18 mouse cellular contexts compared by ENCODE assay signal in the genomic region with DNA sequence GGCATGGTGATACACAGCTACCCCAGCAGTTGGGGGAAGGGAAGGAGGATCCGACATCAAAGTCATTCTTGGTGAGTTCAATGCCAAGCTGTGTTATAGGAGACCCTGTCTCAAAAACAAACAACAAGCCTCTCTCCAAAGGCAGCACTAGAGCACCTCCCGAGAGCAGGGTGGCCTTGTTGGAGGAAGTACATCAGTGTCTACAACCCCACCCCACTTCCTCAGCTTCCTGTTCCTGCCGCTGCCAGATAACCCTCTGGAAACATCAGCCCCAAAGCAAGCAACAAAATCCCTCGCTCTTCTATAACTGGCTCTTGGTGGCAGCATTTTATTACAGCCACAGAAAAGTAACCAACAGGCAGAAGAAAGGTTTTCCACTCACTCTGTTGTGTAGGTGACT. TPM values are rescaled to one million over a fixed set of nuclear protein-coding genes. Genes with fewer than 3 reads are reported as not detected.
DNase-seq lines count a peak whose midpoint lies in the region; ATAC-seq and TF ChIP-seq lines count a peak whose summit lies in the region.
"Had no signal": no experiment of that assay in that cellular context is flagged by ENCODE, and none has a peak within 500 bp of the region (broad histone marks: within the 10 kb centered on the region; RNA-seq: fewer than 3 reads in every experiment).

No protein-coding gene starts in this region.

- intact Hi-C loops in left cerebral cortex, postnatal 25 days (cut with DNase I) = no loop called here

- 37% methylated on average over 4 of the region's 4 CpGs for WGBS in lung, embryonic 14.5 days
- 76% methylated on average over 4 of the region's 4 CpGs for WGBS in limb, embryonic 10.5 days

- no peak overlapping the region for H3K4me2 ChIP-seq in lung, embryonic 14.5 days
- H3K4me2 ChIP-seq: forebrain, embryonic 12.5 days; hindbrain, embryonic 12.5 days; limb, embryonic 13.5 days had no signal

- ATAC-seq in CD4-positive, CD25-positive, alpha-beta regulatory T cell, adult 4 months = no peak
- no peak for ATAC-seq in lung, embryonic 14.5 days (ENCODE audit: insufficient read depth)
- ATAC-seq in common myeloid progenitor, adult 5-6 weeks (replicated peaks; ENCODE audit: low read depth, poor library complexity, severe bottlenecking) = peak; percentile 83

- no peak overlapping the region for H3K4me3 ChIP-seq in lung, embryonic 14.5 days (ENCODE audit: low read depth, low read length)
- H3K4me3 ChIP-seq in limb, embryonic 10.5 days = no peak overlapping the region
- H3K4me3 ChIP-seq: forebrain, embryonic 12.5 days; hindbrain, embryonic 12.5 days; limb, embryonic 13.5 days had no signal

- H3K9ac ChIP-seq in lung, embryonic 14.5 days = no peak overlapping the region
- H3K9ac ChIP-seq: forebrain, embryonic 12.5 days; hindbrain, embryonic 12.5 days; limb, embryonic 13.5 days had no signal

- DNase-seq in CD4-positive, CD25-positive, alpha-beta regulatory T cell, adult 2 months (ENCODE audit: low read depth, low spot score) = peak; percentile 6
- peak; percentile 22 for DNase-seq in lung, embryonic 14.5 days
- no peak for DNase-seq in lung, postnatal 25 days (ENCODE audit: low spot score)
- DNase-seq in lung, postnatal 36 days = peak; percentile 20
- no peak for DNase-seq in limb, embryonic 10.5 days (ENCODE audit: low spot score)
- no peak for DNase-seq in left cerebral cortex, postnatal 25 days (ENCODE audit: low spot score in 2 of 2)
- DNase-seq: adrenal gland, adult 2 months; cerebellum, postnatal 14 days; gastrocnemius, postnatal 36 days; kidney, adult 11 months; kidney, postnatal 10 days; midbrain, embryonic 14.5 days; thymus, adult 2 months had no signal

- H3K27ac ChIP-seq in lung, embryonic 14.5 days (ENCODE audit: low read depth) = no peak overlapping the region
- H3K27ac ChIP-seq in limb, embryonic 10.5 days = no peak overlapping the region
- H3K27ac ChIP-seq: forebrain, embryonic 12.5 days; hindbrain, embryonic 12.5 days; limb, embryonic 13.5 days had no signal

- H3K27me3 ChIP-seq in lung, embryonic 14.5 days (ENCODE audit: insufficient read depth, low read length) = no peaks in the 10 kb centered on the region
- no peaks in the 10 kb centered on the region for H3K27me3 ChIP-seq in limb, embryonic 10.5 days (ENCODE audit: low read depth, poor library complexity, severe bottlenecking)
- H3K27me3 ChIP-seq: forebrain, embryonic 12.5 days; hindbrain, embryonic 12.5 days; limb, embryonic 13.5 days had no signal

- H3K9me3 ChIP-seq in lung, embryonic 14.5 days (ENCODE audit: low read depth, low read length) = no peaks in the 10 kb centered on the region
- H3K9me3 ChIP-seq in limb, embryonic 10.5 days (replicated peaks) = no peaks in the 10 kb centered on the region
- H3K9me3 ChIP-seq: forebrain, embryonic 12.5 days; hindbrain, embryonic 12.5 days; limb, embryonic 13.5 days had no signal

- no peak for TF ChIP-seq CTCF in lung, embryonic 14.5 days (IDR thresholded peaks at IDR 0.05; ENCODE audit: low read depth)

- no peaks in the 10 kb centered on the region for H3K36me3 ChIP-seq in lung, embryonic 14.5 days (ENCODE audit: insufficient read depth)
- H3K36me3 ChIP-seq in limb, embryonic 10.5 days = no peaks in the 10 kb centered on the region
- H3K36me3 ChIP-seq: forebrain, embryonic 12.5 days; hindbrain, embryonic 12.5 days; limb, embryonic 13.5 days had no signal

- H3K4me1 ChIP-seq in lung, embryonic 14.5 days (ENCODE audit: insufficient read depth) = no peaks in the 10 kb centered on the region
- H3K4me1 ChIP-seq in limb, embryonic 10.5 days = peaks cover 6% of the 10 kb centered on the region; the same call in 1 of the 2 replicates
- H3K4me1 ChIP-seq: forebrain, embryonic 12.5 days had no signal

RNA-seq across cellular contexts. Expression of a gene that starts 17.7 kb away (rescaled TPM):
- polyA plus RNA-seq in CD4-positive, CD25-positive, alpha-beta regulatory T cell, adult 4 months (2017; shearing (Covaris generic)) = 10 to 100 TPM; 10.1 to 16.1 TPM
- polyA plus RNA-seq in lung, embryonic 14.5 days (2014; fragmentation: Nextera tagmentation; extraction: Ambion mirVana) = 69.9 and 71.3 TPM in 2 replicates
- total RNA-seq in common myeloid progenitor, adult 5-6 weeks (2017) = 29.9 and 38.1 TPM in 2 replicates
- polyA plus RNA-seq in limb, embryonic 10.5 days (2016; fragmentation: Nextera tagmentation; extraction: Ambion mirVana) = 67.4 and 75.2 TPM in 2 replicates
- 10 to 100 TPM; 60.6 to 63.6 TPM for total RNA-seq in left cerebral cortex, postnatal 25 days (2021)

Comparison
In these comparisons a context has a peak if more than half of its experiments do, and no peak if none do; other contexts are left out.
1. DNase-seq: peak in CD4-positive, CD25-positive, alpha-beta regulatory T cell, adult 2 months (single experiment), lung, embryonic 14.5 days (single experiment) and lung, postnatal 36 days (single experiment); none in lung, postnatal 25 days (single experiment), limb, embryonic 10.5 days (single experiment) and left cerebral cortex, postnatal 25 days (0 of 2).